Mouse (Mus musculus) right cerebral cortex, postnatal 25 days (tissue): ENCODE measurements at regions not wholly inside any gene's neighbourhood (a gene's known extent, or its start where the extent isn't known, plus 50 kb on each side); places are given as distances from the start of the nearest gene placed in this dataset.

ENCODE experiments used
- DNase-seq: peaks from one replicate; pipeline ENCODE4 v3.0.0; 2022

DNA sequence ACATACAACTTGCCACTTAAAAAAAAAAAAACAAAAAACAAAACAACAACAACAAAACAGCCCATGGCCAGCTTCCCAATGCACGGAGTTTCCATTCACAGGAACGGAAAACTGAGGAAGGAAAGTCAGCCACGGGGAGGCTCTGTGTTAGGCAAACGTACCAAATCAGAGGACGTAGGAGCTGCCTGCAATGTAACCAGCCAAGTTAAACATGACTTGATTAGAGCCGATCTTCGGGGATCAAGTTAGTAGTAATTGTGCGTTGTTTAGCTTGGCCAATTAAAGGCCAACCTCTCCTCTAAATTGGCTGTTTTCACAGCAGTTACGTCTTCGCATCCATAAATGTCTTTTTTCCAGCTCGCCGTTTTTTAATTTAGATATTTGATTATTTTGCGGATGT, 190.7 kb downstream of the Cd83 start:
- no peak for DNase-seq

DNA sequence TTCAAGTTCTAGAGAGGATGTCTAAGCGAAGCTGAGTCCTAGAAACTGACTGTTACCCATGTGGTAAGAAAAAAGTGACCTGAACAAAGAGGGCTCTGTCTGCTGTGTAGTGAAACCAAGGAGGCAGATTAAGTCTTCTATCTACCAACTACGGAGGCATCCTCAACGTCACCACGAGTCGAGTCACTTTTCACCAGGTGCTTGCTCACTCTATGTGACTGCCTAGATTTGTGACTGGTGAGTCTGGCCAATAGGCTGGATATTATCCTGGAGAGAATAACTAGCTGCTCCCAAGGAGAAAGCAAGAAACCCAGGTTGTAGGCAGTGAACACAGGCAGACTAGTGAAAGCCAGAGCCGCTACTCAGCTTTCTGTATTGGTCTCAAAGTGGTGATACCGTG, 191.2 kb downstream of the Cd83 start:
- DNase-seq, result no peak

GRCm38 (mm10) chr13:43976676-43977075, 192.1 kb downstream of the Cd83 start:
- no peak for DNase-seq

DNA sequence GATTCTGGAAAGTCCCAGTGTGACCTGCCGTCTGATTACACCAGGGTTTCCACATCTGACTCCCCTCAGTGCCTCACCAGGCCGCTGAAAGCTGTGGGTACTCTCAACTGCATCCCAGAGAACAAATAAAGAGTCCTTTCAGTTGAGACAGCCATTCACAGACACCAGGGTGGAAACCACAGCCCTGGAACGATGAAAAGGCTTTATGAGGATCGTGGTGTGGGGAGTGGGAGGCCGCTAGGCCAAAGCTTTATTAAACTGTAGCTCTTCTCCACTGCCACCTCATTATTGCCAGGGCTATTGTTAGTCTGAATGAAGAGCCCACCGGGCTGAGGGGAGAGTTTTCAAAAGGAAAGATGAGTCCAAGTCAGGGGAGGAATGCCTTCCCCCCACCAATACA, 202.8 kb downstream of the Cd83 start:
- DNase-seq, result no peak

GRCm38 (mm10) chr13:43988421-43988820, 203.8 kb downstream of the Cd83 start:
- no peak for DNase-seq

DNA sequence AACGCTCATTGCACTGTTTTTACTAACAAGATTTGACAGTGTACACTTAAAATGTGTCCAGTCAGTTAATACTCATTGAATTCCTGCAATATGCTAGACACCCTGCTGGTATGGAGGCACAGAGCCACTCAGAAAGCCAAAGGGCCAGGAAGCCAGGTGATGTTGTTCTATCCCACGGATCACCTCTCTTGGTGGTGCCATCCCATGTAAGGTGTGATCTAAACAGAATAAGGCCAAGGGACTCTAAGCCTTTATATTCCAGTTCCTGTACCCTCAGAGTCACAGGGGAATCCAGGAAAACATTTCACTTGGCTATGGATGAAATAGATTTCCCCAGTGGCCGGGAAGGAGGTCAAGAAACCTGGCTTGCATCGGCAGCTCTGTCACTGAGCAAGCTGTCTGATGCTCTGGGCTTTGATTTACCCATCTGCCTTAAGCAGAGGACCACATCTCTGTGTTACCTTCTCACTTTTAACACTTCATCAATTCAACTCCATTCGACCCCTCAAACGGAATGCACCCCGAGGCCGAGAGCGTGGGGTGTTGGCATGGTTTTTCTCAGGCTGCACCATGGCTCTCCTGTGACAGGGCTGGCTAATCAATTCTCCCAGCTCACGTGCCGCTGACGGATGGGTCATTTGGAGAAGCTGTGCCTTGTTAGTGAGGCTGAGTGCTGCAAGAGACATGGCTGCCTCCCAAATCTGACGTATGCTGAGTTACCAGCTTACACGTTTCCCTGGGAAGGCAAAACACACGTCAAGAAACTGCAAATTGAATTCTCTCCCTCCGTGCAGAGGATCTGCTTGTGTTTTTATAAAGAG, 205.9 kb downstream of the Cd83 start:
- DNase-seq, result peak; percentile 60

- no peak for DNase-seq
Measured at GRCm38 (mm10) chr13:43991774-43992173, 207.2 kb downstream of the Cd83 start.

DNA sequence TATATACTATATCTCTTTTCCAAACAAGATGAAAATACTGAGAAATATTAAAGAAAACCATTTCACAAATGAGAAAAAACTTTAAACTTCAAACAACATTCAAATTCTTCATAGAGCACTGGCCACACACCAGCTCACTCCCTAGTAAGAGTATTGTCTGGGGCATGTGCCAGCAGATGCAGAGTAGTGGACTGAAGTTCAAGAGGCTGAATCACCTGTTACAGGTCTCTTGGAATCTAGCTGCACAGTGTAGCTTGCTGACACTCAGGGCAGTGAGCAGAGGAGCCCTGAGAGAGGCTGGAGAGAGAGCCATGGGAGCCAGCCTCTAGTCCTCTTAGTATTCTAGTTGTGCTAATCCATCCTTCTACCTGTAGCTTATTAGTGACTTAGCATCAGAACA, 208.4 kb downstream of the Cd83 start:
- no peak for DNase-seq

DNA sequence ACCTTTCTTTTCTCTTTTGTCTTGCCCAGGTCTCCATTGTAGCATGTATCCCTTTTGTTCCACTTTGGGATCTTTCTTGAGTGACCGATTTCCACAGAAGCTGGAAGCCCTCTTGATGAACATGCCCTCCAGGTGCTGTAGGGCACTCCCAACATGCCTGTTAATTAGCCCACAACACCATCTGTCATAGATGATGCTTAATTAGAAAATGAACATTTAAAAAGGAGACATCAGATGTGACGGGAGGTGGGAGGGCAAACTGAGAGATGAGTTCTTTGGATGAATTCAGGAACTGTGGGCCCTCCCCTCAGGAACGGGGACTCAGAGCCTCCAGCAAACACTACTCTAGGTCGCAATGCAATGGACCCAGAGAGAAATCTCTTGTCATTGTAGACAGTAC, 209.8 kb downstream of the Cd83 start:
- no peak for DNase-seq

DNA sequence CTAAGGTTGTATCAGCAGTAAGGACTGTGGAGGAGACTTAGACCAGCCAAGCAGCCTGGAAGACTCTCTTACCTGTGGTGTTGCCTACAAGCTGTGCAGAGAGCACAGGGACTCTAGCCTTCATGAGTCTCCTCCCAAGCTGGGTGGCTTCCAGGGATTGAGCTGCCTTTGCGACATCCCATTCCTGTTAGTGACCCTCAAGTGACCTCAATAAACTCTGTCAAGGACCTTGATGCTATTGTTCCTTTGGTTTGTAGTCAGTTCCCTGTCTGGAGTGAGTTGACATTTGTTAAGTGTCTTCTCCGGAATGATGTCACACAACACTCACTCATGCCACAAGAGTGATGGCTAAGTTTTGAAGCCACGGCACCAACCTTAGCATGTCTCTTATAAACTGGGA, 211.0 kb downstream of the Cd83 start:
- DNase-seq, result no peak

GRCm38 (mm10) chr13:44001861-44002545, 217.4 kb downstream of the Cd83 start:
- no peak for DNase-seq

DNA sequence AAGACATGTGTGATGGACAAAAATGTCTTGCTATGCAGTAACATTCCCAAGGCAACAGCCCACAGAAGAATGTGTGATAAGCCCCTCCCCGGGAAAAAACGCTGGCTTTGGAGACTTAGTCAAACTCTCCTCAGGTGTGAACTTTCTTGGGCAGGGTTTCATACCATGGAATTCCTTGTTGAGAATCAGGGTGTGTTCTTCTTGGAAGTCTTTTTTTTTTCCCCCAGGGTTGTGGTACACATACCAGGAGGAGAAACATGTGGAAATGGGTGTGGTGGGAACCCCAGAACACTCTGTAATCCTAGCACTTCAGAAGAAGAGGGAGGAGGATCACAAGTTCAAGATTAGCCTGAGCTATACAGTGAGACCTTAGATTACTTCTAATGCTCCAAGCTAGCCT, 228.3 kb downstream of the Cd83 start:
- no peak for DNase-seq

- DNase-seq, result no peak
Measured at GRCm38 (mm10) chr13:44018489-44019303, 234.1 kb downstream of the Cd83 start.

GRCm38 (mm10) chr13:44019304-44019583, 234.7 kb downstream of the Cd83 start:
- no peak for DNase-seq

GRCm38 (mm10) chr13:44020851-44021250, 236.3 kb downstream of the Cd83 start:
- DNase-seq, result no peak

DNA sequence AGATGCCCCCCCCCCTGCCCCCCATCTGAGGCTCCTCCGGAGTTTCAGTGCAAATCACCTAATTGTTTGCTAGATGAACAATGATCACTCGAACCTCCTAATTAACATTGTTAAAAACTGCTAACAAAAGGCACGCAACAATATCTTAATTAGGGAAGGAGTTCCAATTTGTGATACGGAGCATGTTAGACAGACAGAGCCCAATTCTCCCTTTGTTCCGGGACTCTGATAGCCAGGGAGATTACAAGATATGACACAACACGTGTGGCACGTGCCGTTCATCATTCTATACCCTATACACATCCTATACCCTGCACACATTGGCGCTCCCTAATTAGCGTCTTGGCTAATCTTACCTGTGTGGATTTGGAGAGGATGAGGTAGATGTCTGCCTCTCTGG, 237.5 kb downstream of the Cd83 start:
- DNase-seq, result no peak

DNA sequence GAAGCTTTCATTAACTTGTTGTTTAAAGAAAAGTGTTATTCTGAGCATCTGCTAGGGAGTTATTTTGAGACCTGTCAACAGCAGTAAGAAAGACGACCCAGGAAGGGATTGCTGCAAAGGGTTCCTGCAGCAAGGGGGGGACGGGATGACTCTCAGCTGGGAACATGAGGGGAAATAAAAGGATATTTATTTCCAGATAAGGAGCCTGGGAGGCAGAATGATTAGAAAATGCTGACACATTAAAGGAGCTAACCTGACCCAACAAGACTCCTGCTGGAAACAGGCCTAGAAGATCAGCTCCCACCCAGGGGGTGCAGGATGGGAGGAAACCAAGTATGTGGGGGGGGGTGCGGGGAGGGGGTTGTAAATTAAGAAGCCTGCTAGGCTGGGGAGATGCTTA, 240.0 kb downstream of the Cd83 start:
- no peak for DNase-seq

- no peak for DNase-seq
Measured at GRCm38 (mm10) chr13:44026321-44027255, 242.0 kb downstream of the Cd83 start.

- DNase-seq, result no peak
Measured at GRCm38 (mm10) chr13:44028081-44028480, 243.5 kb downstream of the Cd83 start.

GRCm38 (mm10) chr13:44030590-44030989, 246.0 kb downstream of the Cd83 start:
- no peak for DNase-seq

DNA sequence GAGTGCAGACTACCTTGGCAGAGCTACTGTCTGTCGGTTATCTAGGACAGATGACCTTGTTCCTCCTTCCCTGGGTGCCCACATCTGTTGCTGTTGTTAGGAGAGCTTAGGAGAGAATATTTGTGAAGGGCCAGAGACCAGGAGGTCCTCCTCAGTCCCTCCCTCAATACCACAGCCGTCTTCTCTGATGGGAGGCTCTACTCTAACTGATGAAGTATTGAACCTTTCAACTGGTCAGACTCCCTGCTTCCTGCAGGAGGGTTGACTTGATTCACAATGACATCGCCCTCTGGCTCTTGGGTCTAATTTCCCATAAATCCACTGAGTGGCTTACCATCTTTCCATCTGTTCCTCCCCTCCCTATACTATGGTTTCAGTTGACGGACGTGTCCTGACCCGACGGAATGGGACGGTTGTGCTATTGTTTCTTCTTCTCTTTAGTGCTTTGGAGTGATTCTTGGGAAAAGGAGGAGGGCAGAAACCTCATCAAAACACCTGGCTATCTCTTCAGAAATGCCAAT, 253.3 kb downstream of the Cd83 start:
- DNase-seq, result no peak

DNA sequence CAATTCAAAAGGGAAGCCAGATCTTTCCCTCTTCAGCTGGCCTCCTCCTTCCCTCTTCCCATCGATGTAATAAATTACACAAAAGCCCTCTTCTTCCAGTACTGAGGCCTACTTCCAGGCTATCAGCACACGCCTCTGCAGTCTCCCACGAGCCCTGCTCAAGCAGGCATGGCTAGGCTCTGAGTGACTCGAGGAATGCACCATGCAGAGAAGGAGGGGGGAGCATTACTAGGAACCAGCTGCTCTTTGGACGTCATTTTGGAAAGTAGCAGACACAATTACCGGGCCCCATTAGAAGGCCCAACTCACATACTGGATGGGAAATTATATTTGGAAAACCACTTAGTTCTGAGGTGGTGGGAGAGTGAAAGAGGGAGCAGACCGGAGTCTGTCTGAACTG, 253.7 kb downstream of the Cd83 start:
- no peak for DNase-seq

DNA sequence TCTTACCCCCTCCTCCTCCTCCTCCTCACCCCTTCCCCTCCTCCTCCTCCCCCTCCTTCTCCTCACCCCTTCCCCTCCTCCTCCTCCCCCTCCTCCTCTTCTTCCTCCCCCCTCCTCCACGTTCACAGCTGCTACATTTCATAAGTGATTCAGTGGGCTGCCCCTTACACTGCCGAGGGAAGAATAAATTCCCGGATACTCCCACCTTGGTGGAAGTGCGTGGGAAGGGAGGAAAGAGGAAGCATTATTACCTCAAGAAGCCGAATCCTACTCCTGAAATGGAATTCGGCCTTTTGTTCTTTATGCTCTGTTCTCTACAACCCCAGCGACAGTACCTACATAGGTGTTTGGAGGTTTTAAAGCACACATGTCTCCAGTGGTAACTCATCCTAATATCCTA, 256.1 kb downstream of the Cd83 start:
- DNase-seq, result no peak
